Comparison of ENCODE assay signal across 1 mouse cellular context in genomic region chr4:134868065-134868464, GRCm38 (mm10).
TF ChIP-seq lines count a peak whose summit lies in the region.

No protein-coding gene starts in this region.

TF ChIP-seq in MEL, 35 proteins besides CTCF, POLR2A, EP300 and RAD21:
- no peak; the same call in 1 of the 2 replicates for TF ChIP-seq MXI1 (IDR thresholded peaks at IDR 0.05; ENCODE audit: low read depth, low read length)
- TF ChIP-seq BHLHE40 (IDR thresholded peaks at IDR 0.05; ENCODE audit: borderline replicate concordance, low read depth, low read length): no peak
- no peak for TF ChIP-seq ZKSCAN1 (IDR thresholded peaks at IDR 0.05; ENCODE audit: low read depth, low read length)
- no peak for TF ChIP-seq TBP (IDR thresholded peaks at IDR 0.05; ENCODE audit: low read depth, low read length)
- no peak for TF ChIP-seq POLR2AphosphoS5 (IDR thresholded peaks at IDR 0.05; ENCODE audit: borderline replicate concordance, low read depth, low read length)
- no peak for TF ChIP-seq E2F4 (IDR thresholded peaks at IDR 0.05; ENCODE audit: borderline replicate concordance, low read depth, low read length)
- TF ChIP-seq MAFK (IDR thresholded peaks at IDR 0.05; ENCODE audit: borderline replicate concordance, low read depth, low read length): no peak
- TF ChIP-seq RCOR1 (IDR thresholded peaks at IDR 0.05; ENCODE audit: low read depth, low read length): no peak
- TF ChIP-seq ELF1 (IDR thresholded peaks at IDR 0.05; ENCODE audit: low read depth, low read length): no peak
- no peak for TF ChIP-seq NELFE (IDR thresholded peaks at IDR 0.05; ENCODE audit: low read depth, low read length)
- TF ChIP-seq MYC (IDR thresholded peaks at IDR 0.05; ENCODE audit: low read depth, low read length): no peak
- no peak for TF ChIP-seq GABPA (IDR thresholded peaks at IDR 0.05; ENCODE audit: low read depth, low read length)
- TF ChIP-seq TAL1 (IDR thresholded peaks at IDR 0.05; ENCODE audit: low read length): no peak
- no peak for TF ChIP-seq HCFC1 (IDR thresholded peaks at IDR 0.05; ENCODE audit: low read depth, low read length)
- no peak for TF ChIP-seq ZC3H11A (IDR thresholded peaks at IDR 0.05; ENCODE audit: low read depth, low read length)
- TF ChIP-seq TCF12 (IDR thresholded peaks at IDR 0.05; ENCODE audit: low read depth, low read length): no peak
- TF ChIP-seq MEF2A (IDR thresholded peaks at IDR 0.05; ENCODE audit: extremely low read depth, insufficient replicate concordance, low read depth, low read length, poor library complexity, severe bottlenecking): no peak
- TF ChIP-seq KAT2A (conservative IDR thresholded peaks at IDR 0.05; ENCODE audit: low read depth, low read length): no peak
- no peak for TF ChIP-seq POLR2AphosphoS2 (IDR thresholded peaks at IDR 0.05; ENCODE audit: low read length)
- TF ChIP-seq JUND (IDR thresholded peaks at IDR 0.05; ENCODE audit: low read depth, low read length): no peak
